16 mouse cellular contexts compared by ENCODE assay signal in the genomic region with DNA sequence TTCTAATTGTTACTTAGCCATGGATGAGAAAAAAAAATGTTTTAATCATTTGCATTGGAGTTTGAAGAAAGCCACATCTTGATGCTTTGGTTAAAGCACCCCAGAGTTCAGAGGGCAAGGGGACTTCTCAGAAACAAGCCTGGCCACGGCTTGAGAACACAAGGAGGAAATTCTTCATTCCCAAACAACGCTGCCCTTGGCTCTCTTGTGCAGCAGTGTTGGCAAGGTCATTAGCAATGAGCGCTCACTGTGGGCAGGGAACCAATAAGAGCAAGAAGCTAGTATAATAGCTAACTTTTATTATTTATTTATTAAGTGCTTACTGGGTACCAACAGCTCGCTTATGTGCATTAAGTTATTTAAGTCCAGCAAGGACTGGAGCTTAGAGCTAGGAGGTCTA.
A peak's percentile ranks its signal among the peaks of the same experiment; 100 is the strongest.
DNase-seq lines count a peak whose midpoint lies in the region; ATAC-seq and TF ChIP-seq lines count a peak whose summit lies in the region.
"Had no signal": no experiment of that assay in that cellular context is flagged by ENCODE, and none has a peak within 500 bp of the region (broad histone marks: within the 10 kb centered on the region; RNA-seq: fewer than 3 reads in every experiment).

No protein-coding gene starts in this region.

- intact Hi-C loops in heart, adult 2 months (cut with DNase I): no loop called here
- intact Hi-C loops in heart, postnatal 25 days (cut with DNase I): no loop called here

- no peaks in the 10 kb centered on the region for H3K79me2 ChIP-seq in heart, adult 2 months (replicated peaks; ENCODE audit: control insufficient read depth, insufficient read depth, low read length)

- H3K36me3 ChIP-seq in heart, adult 2 months (ENCODE audit: control insufficient read depth, insufficient read depth, low read length): no peaks in the 10 kb centered on the region
- no peaks in the 10 kb centered on the region for H3K36me3 ChIP-seq in limb, embryonic 12.5 days
- H3K36me3 ChIP-seq in thymus, adult 2 months (ENCODE audit: control insufficient read depth, insufficient read depth, low read length): no peaks in the 10 kb centered on the region
- H3K36me3 ChIP-seq: G1E; lung, embryonic 15.5 days had no signal

- no peak overlapping the region for H3K9ac ChIP-seq in heart, adult 2 months (ENCODE audit: low read depth, low read length)
- H3K9ac ChIP-seq in limb, embryonic 12.5 days (replicated peaks): no peak overlapping the region
- H3K9ac ChIP-seq: lung, embryonic 15.5 days had no signal

- no peaks in the 10 kb centered on the region for H3K27me3 ChIP-seq in heart, adult 2 months (ENCODE audit: control insufficient read depth, insufficient read depth, low read length)
- H3K27me3 ChIP-seq in limb, embryonic 12.5 days: 0 out of 2 replicates have a peak, but pooled peaks cover 2% of the 10 kb centered on the region
- H3K27me3 ChIP-seq in thymus, adult 2 months (ENCODE audit: control insufficient read depth, insufficient read depth, low read length): no peaks in the 10 kb centered on the region
- H3K27me3 ChIP-seq: lung, embryonic 15.5 days had no signal

- TF ChIP-seq CTCF in heart, adult 2 months (IDR thresholded peaks at IDR 0.05): no peak
- TF ChIP-seq CTCF in thymus, adult 2 months (IDR thresholded peaks at IDR 0.05; ENCODE audit: borderline replicate concordance, control insufficient read depth, extremely low read depth, insufficient read depth, low read length, poor library complexity): no peak

- H3K4me3 ChIP-seq in heart, adult 2 months: no peak overlapping the region
- H3K4me3 ChIP-seq in limb, embryonic 12.5 days (replicated peaks): no peak overlapping the region
- H3K4me3 ChIP-seq in thymus, adult 2 months (ENCODE audit: control insufficient read depth, insufficient read depth, low read length): no peak overlapping the region
- H3K4me3 ChIP-seq: lung, embryonic 15.5 days had no signal

- no peaks in the 10 kb centered on the region; the same call in 1 of the 2 replicates for H3K4me1 ChIP-seq in heart, adult 2 months (ENCODE audit: control insufficient read depth, insufficient read depth, low read length)
- H3K4me1 ChIP-seq in limb, embryonic 12.5 days (replicated peaks): peaks cover 14% of the 10 kb centered on the region
- no peaks in the 10 kb centered on the region for H3K4me1 ChIP-seq in thymus, adult 2 months (replicated peaks; ENCODE audit: control insufficient read depth, insufficient read depth, low read length)

- no peak overlapping the region for H3K4me2 ChIP-seq in limb, embryonic 12.5 days
- H3K4me2 ChIP-seq: lung, embryonic 15.5 days; midbrain, embryonic 11.5 days had no signal

- no peak for TF ChIP-seq EP300 in heart, adult 2 months (IDR thresholded peaks at IDR 0.05; ENCODE audit: insufficient read depth, low read depth, low read length)

- WGBS in heart, adult 2 months: 39% methylated on average over 4 of the region's 4 CpGs
- WGBS in limb, embryonic 12.5 days: 65% methylated on average over 4 of the region's 4 CpGs
- 88% methylated on average over 4 of the region's 4 CpGs for WGBS in thymus, adult 2 months

- no peaks in the 10 kb centered on the region for H3K9me3 ChIP-seq in limb, embryonic 12.5 days
- H3K9me3 ChIP-seq: G1E; lung, embryonic 15.5 days had no signal

- no peak for ATAC-seq in limb, embryonic 12.5 days (ENCODE audit: insufficient number of reproducible peaks, insufficient read depth, low FRiP score, low TSS enrichment, low read depth)
- ATAC-seq: hindbrain, postnatal 0 days had no signal

- peak in 1 of 2 experiments; percentile 43 for DNase-seq in heart, adult 2 months
- no peak for DNase-seq in heart, postnatal 25 days (ENCODE audit: low spot score)
- DNase-seq in A20 (ENCODE audit: low read depth, low spot score): peak; percentile 4
- DNase-seq in adrenal gland, postnatal 25 days: peak; percentile 8
- DNase-seq in layer of hippocampus, adult 9-10 months (ENCODE audit: low spot score): no peak
- DNase-seq in thymus, adult 2 months: no peak
- DNase-seq: cerebellum, postnatal 14 days; kidney, adult 9 months; right cerebral cortex, adult 18-20 months; thymus, postnatal 4 days had no signal

- no peak for TF ChIP-seq POLR2A in heart, adult 2 months (IDR thresholded peaks at IDR 0.05; ENCODE audit: insufficient read depth, low read depth, low read length)
- no peak for TF ChIP-seq POLR2A in thymus, adult 2 months (IDR thresholded peaks at IDR 0.05; ENCODE audit: control insufficient read depth, extremely low read depth, insufficient read depth, low read length, poor library complexity)

- H3K27ac ChIP-seq in heart, adult 2 months: peak overlapping the region; percentile 31; the same call in 1 of the 2 replicates
- peak overlapping the region; percentile 81; the same call in 1 of the 2 replicates for H3K27ac ChIP-seq in limb, embryonic 12.5 days
- H3K27ac ChIP-seq in thymus, adult 2 months (ENCODE audit: control insufficient read depth, insufficient read depth, low read length): no peak overlapping the region
- H3K27ac ChIP-seq: hindbrain, postnatal 0 days; lung, embryonic 15.5 days; stomach, postnatal 0 days had no signal

Comparison
In these comparisons a context has a peak if more than half of its experiments do, and no peak if none do; other contexts are left out.
1. DNase-seq: peak in A20 (single experiment) and adrenal gland, postnatal 25 days (single experiment); none in heart, postnatal 25 days (single experiment), layer of hippocampus, adult 9-10 months (single experiment) and thymus, adult 2 months (single experiment).